Mouse (Mus musculus): Measurements from ENCODE around the gene Zbtb24. TPM values are rescaled to one million over a fixed set of nuclear protein-coding genes. Genes with fewer than 3 reads are reported as not detected.
A peak's percentile ranks its signal among the peaks of the same experiment; 100 is the strongest.

The Zbtb24 gene
- total and polyA plus RNA-seq, 2 experiments from 2014 or later: 15.5 to 17.2 TPM

DNA sequence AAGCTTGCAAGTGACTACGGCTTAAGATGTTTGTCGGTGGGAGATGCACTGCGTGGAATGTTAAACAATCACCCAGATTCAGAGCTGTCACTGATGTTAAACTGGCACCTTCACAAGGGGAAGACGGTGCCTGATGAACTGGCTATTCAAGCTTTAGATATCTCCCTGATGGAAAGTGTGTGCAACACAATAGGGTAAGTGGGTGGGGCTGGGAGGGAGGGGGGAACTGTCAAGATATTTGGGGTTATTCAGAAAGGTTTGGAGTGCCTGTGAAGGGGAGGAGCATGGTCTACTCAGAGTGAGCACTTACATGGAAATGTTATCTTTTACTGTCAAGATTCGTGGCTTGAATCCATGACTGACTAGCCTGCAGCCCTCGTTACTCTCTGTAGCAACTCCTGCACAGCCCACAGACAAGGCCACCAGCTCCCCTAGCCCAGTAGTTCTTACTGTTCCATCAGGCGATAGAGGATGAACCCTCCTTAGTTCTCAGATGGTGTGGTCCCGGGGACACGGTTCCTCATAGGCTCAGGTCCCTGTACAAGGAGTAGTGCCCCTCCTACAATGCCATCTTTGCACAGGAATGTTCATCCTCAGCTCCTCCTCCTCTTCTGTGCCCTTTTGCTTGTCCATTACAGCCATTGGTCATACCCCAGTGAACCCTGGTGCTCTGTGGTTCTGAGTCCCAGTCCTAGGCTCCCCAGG is 29.5 kb upstream of the Zbtb24 start:
- no peaks in the 10 kb centered on the region for H3K27me3 ChIP-seq (ENCODE audit: insufficient read depth, low read length)
- H3K36me3 ChIP-seq (ENCODE audit: insufficient read depth, low read length): no peaks in the 10 kb centered on the region
- H3K9me3 ChIP-seq (ENCODE audit: low read length): no peaks in the 10 kb centered on the region
- no peak overlapping the region for H3K9ac ChIP-seq (replicated peaks; ENCODE audit: low read length, poor library complexity, severe bottlenecking)
- no peak overlapping the region for H3K4me3 ChIP-seq (ENCODE audit: low read depth, low read length)
- H3K4me2 ChIP-seq (ENCODE audit: low read depth, low read length, poor library complexity, severe bottlenecking): no peak overlapping the region
- ATAC-seq (ENCODE audit: low FRiP score) (no peak), DNase-seq (ENCODE audit: low spot score) (no peak)
- no peak overlapping the region for H3K27ac ChIP-seq (ENCODE audit: low read depth, low read length)
- TF ChIP-seq CTCF (IDR thresholded peaks at IDR 0.05): no peak
- no peaks in the 10 kb centered on the region for H3K4me1 ChIP-seq (ENCODE audit: insufficient read depth, low read length)
- 78% methylated on average over 9 of the region's 9 CpGs for WGBS

DNA sequence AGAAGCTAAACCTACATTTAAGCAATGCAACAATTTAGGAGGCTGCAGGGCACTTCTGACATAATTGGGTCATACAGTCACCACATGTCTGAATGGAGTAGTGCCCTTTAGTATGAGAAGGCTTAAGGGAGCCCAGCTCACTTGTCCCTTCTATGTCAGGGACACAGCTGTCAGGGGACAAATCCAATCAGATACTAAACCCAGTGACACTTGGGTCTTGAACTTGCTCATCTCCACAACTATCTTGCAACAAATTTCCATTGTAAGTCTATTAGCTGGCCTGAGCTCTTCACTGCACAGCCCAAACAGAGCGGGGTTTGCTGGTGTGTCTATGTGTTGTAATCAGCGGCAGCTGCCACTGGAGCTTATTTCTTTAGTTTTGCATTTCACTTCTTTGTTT is 26.5 kb upstream of the Zbtb24 start:
- WGBS: 71% methylated on average over 2 of the region's 2 CpGs
- Histone ChIP-seq H3K4me2 (ENCODE audit: low read depth, low read length, poor library complexity, severe bottlenecking) (no peak overlapping the region), H3K9me3 (ENCODE audit: low read length) (no peaks in the 10 kb centered on the region), H3K36me3 (ENCODE audit: insufficient read depth, low read length) (no peaks in the 10 kb centered on the region), H3K27me3 (ENCODE audit: insufficient read depth, low read length) (no peaks in the 10 kb centered on the region), H3K27ac (ENCODE audit: low read depth, low read length) (no peak overlapping the region), H3K4me3 (ENCODE audit: low read depth, low read length) (no peak overlapping the region), H3K9ac (replicated peaks; ENCODE audit: low read length, poor library complexity, severe bottlenecking) (no peak overlapping the region), H3K4me1 (ENCODE audit: insufficient read depth, low read length) (no peaks in the 10 kb centered on the region)
- DNase-seq (ENCODE audit: low spot score) (no peak), ATAC-seq (ENCODE audit: low FRiP score) (no peak)
- no peak for TF ChIP-seq CTCF (IDR thresholded peaks at IDR 0.05)

DNA sequence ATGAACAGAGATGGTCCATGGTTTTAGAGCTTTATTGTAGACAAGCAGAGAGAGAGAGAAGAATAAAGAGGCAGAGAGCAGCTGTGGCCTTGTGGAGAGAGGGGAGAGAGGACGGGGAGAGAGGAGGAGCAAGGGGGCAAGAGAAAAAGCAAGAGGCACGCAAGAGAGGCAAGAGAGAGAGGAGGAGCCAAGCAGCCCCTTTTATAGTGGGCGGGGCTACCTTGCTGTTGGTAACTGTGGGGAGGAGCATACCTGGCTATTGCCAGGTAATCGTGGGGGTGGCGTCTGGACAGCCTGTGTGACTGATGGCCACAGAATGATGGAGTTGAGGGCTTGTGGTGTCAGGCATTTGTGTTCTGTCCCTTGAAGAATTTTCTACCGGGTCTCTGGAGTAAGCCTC is 23.8 kb upstream of the Zbtb24 start:
- no peaks in the 10 kb centered on the region for H3K27me3 ChIP-seq (ENCODE audit: insufficient read depth, low read length)
- ATAC-seq (ENCODE audit: low FRiP score) (no peak), DNase-seq (ENCODE audit: low spot score) (no peak)
- H3K4me2 ChIP-seq (ENCODE audit: low read depth, low read length, poor library complexity, severe bottlenecking): no peak overlapping the region
- H3K9ac ChIP-seq (replicated peaks; ENCODE audit: low read length, poor library complexity, severe bottlenecking): no peak overlapping the region
- no peaks in the 10 kb centered on the region for H3K4me1 ChIP-seq (ENCODE audit: insufficient read depth, low read length)
- WGBS: 51% methylated on average over 6 of the region's 6 CpGs
- no peaks in the 10 kb centered on the region for H3K36me3 ChIP-seq (ENCODE audit: insufficient read depth, low read length)
- H3K4me3 ChIP-seq (ENCODE audit: low read depth, low read length): no peak overlapping the region
- H3K27ac ChIP-seq (ENCODE audit: low read depth, low read length): no peak overlapping the region
- TF ChIP-seq CTCF (IDR thresholded peaks at IDR 0.05): no peak
- H3K9me3 ChIP-seq (ENCODE audit: low read length): no peaks in the 10 kb centered on the region

GRCm38 (mm10) chr10:41434624-41435023 is 15.6 kb upstream of the Zbtb24 start:
- WGBS: 29% methylated on average over 4 of the region's 4 CpGs
- TF ChIP-seq CTCF (IDR thresholded peaks at IDR 0.05): peak; percentile 64
- no peak for ATAC-seq (ENCODE audit: low FRiP score)
- Histone ChIP-seq H3K27ac (ENCODE audit: low read depth, low read length) (no peak overlapping the region), H3K9me3 (ENCODE audit: low read length) (no peaks in the 10 kb centered on the region), H3K36me3 (ENCODE audit: insufficient read depth, low read length) (no peaks in the 10 kb centered on the region), H3K4me1 (ENCODE audit: insufficient read depth, low read length) (no peaks in the 10 kb centered on the region), H3K9ac (replicated peaks; ENCODE audit: low read length, poor library complexity, severe bottlenecking) (no peak overlapping the region), H3K4me3 (ENCODE audit: low read depth, low read length) (no peak overlapping the region), H3K27me3 (ENCODE audit: insufficient read depth, low read length) (0 out of 2 replicates have a peak, but pooled peaks cover 3% of the 10 kb centered on the region), H3K4me2 (ENCODE audit: low read depth, low read length, poor library complexity, severe bottlenecking) (no peak overlapping the region)
- peak; percentile 55 for DNase-seq (ENCODE audit: low spot score)

- Histone ChIP-seq H3K27me3 (ENCODE audit: insufficient read depth, low read length) (0 out of 2 replicates have a peak, but pooled peaks cover 3% of the 10 kb centered on the region), H3K4me1 (ENCODE audit: insufficient read depth, low read length) (no peaks in the 10 kb centered on the region), H3K4me3 (ENCODE audit: low read depth, low read length) (no peak overlapping the region), H3K36me3 (ENCODE audit: insufficient read depth, low read length) (no peaks in the 10 kb centered on the region), H3K9ac (replicated peaks; ENCODE audit: low read length, poor library complexity, severe bottlenecking) (no peak overlapping the region), H3K4me2 (ENCODE audit: low read depth, low read length, poor library complexity, severe bottlenecking) (no peak overlapping the region), H3K9me3 (ENCODE audit: low read length) (no peaks in the 10 kb centered on the region), H3K27ac (ENCODE audit: low read depth, low read length) (no peak overlapping the region)
- DNase-seq (ENCODE audit: low spot score) (no peak), ATAC-seq (ENCODE audit: low FRiP score) (no peak)
- TF ChIP-seq CTCF (IDR thresholded peaks at IDR 0.05): no peak
- 38% methylated on average over 3 of the region's 3 CpGs for WGBS
Observed at GRCm38 (mm10) chr10:41435141-41435540, 15.0 kb upstream of the Zbtb24 start.

- H3K9me3 ChIP-seq (ENCODE audit: low read length): no peaks in the 10 kb centered on the region
- DNase-seq (ENCODE audit: low spot score) (no peak), ATAC-seq (ENCODE audit: low FRiP score) (no peak)
- H3K27ac ChIP-seq (ENCODE audit: low read depth, low read length): no peak overlapping the region
- 0 out of 2 replicates have a peak, but pooled peaks cover 2% of the 10 kb centered on the region for H3K36me3 ChIP-seq (ENCODE audit: insufficient read depth, low read length)
- H3K27me3 ChIP-seq (ENCODE audit: insufficient read depth, low read length): no peaks in the 10 kb centered on the region
- no peak overlapping the region for H3K4me3 ChIP-seq (ENCODE audit: low read depth, low read length)
- no peak for TF ChIP-seq CTCF (IDR thresholded peaks at IDR 0.05)
- no peak overlapping the region for H3K9ac ChIP-seq (replicated peaks; ENCODE audit: low read length, poor library complexity, severe bottlenecking)
- no peak overlapping the region for H3K4me2 ChIP-seq (ENCODE audit: low read depth, low read length, poor library complexity, severe bottlenecking)
- WGBS: 80% methylated on average over 1 of the region's 1 CpGs
- H3K4me1 ChIP-seq (ENCODE audit: insufficient read depth, low read length): peaks cover 4% of the 10 kb centered on the region; the same call in 1 of the 2 replicates
Observed at GRCm38 (mm10) chr10:41448216-41448615, 2.0 kb upstream of the Zbtb24 start.
